Mouse (Mus musculus): ENCODE results near the gene Bola1. TPM values are rescaled to one million over a fixed set of nuclear protein-coding genes. Genes with fewer than 3 reads are reported as not detected.
"Not testable (repeated sequence)": the region's sequence is repeated elsewhere in the genome, so short reads cannot be mapped to it uniquely, and the experiment has no call there.

The Bola1 gene
- 65.2 and 66.2 TPM in 2 replicates for polyA plus RNA-seq (2015; fragmentation: Nextera tagmentation; extraction: Ambion mirVana)

DNA sequence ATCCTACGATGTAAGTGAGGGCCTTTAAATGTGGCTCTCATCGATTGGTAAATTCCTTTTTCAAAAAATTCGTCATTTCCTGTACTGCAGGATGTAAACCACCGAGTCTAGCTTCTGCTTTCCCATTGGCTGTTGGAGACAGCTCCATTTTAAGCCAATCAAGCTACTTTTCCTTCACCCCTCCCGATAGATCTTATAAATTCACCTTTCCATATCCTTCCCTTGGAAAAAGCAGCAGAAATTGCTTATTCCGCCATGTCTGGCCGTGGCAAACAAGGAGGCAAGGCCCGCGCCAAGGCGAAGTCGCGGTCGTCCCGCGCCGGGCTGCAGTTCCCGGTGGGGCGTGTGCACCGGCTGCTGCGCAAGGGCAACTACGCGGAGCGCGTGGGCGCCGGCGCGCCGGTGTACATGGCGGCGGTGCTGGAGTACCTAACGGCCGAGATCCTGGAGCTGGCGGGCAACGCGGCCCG, at the start of gene Bola1, which contains the start of gene Hist2h2ab:
TSS of gene Bola1 (minus strand) at position 49 of the 470 bp plus-strand sequence.
TSS of gene Hist2h2ab (plus strand) at position 205 of the 470 bp plus-strand sequence.
- WGBS, result under 1% methylated on average over 36 of the region's 37 CpGs
- H3K36me3 ChIP-seq (ENCODE audit: control insufficient read depth, insufficient read depth, low read length), result no peaks in the 10 kb centered on the region
- H3K9me3 ChIP-seq (ENCODE audit: control insufficient read depth, low read length), result no peaks in the 10 kb centered on the region
- H3K4me2 ChIP-seq (ENCODE audit: low read depth, low read length), result peak within 1 kb of the TSS; percentile 85
- peak within 1 kb of the TSS; percentile 84 for H3K9ac ChIP-seq (ENCODE audit: low read depth, low read length)
- peak within 1 kb of the TSS; percentile 100 for H3K27ac ChIP-seq (ENCODE audit: low read length)
- no peaks in the 10 kb centered on the region for H3K27me3 ChIP-seq (replicated peaks; ENCODE audit: control insufficient read depth, insufficient read depth, low read length)
- ATAC-seq, result peak; percentile 85
- H3K4me3 ChIP-seq (ENCODE audit: low read length), result peak within 1 kb of the TSS; percentile 68
- H3K4me1 ChIP-seq (ENCODE audit: control insufficient read depth, insufficient read depth, low read length), result peaks cover 18% of the 10 kb centered on the region

DNA sequence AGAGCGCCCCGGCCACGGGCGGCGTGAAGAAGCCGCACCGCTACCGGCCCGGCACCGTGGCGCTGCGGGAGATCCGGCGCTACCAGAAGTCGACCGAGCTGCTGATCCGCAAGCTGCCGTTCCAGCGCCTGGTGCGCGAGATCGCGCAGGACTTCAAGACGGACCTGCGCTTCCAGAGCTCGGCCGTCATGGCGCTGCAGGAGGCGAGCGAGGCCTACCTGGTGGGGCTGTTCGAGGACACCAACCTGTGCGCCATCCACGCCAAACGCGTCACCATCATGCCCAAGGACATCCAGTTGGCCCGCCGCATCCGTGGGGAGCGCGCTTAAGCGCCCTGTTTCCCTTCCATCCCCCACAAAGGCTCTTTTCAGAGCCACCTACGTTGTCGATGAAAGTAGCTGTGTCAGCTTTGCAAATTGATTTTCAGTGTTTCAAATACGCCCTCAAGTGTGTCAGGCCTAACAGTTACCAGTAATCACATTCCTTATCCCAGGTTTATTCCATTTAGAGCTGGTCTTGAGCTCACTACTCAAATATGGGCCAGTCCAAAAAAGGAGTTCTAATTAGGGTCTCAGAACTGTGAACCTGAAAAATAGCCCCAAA, 49.4 kb upstream of the Bola1 start:
- Histone ChIP-seq H3K4me1 (ENCODE audit: control insufficient read depth, insufficient read depth, low read length) (peaks cover 16% of the 10 kb centered on the region), H3K4me3 (ENCODE audit: low read length) (peak overlapping the region; percentile 50), H3K27ac (ENCODE audit: low read length) (peak overlapping the region; percentile 92), H3K4me2 (ENCODE audit: low read depth, low read length) (peak overlapping the region; percentile 63), H3K9ac (ENCODE audit: low read depth, low read length) (peak overlapping the region; percentile 68)
- not testable (repeated sequence) for H3K36me3 ChIP-seq (ENCODE audit: control insufficient read depth, insufficient read depth, low read length); H3K27me3 ChIP-seq (replicated peaks; ENCODE audit: control insufficient read depth, insufficient read depth, low read length); H3K9me3 ChIP-seq (ENCODE audit: control insufficient read depth, low read length)
- ATAC-seq, result peak; percentile 42
- 1% methylated on average over 9 of the region's 44 CpGs for WGBS

DNA sequence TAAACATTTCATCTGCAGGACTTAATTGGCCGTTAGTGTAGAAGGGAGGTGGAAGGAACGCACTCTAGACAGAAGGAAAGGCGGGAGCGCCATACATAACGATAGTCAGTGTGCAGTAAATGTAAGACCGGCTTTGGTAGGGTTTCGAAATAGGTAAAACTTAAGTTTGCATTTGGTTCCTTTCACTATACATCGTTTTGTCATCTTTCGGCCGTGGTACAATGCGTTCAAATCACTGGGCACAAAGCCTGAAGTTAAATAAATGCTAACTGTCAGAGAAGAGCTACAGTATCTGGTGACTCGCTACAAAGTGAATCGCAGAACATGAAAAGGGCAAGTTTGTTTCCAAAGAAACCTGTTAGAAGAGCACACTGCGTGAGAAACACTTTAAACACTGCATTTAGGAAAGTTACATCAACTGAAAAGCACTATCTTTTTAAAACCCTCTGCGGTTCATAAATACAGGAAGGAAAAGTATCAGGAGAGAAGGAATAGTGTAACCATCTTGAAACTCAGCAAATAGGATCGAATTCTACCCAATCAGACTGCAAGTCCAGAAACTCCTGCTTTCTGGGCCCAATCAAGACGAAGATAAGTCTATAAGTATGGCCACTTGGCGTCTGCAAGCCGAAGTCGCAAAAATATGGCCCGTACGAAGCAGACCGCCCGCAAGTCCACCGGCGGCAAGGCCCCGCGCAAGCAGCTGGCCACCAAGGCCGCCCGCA, 48.7 kb upstream of the Bola1 start, which contains the start of gene Hist2h3b:
TSS of gene Hist2h3b (plus strand) at position 604 of the 725 bp plus-strand sequence.
- peak; percentile 79 for ATAC-seq
- Histone ChIP-seq H3K4me3 (ENCODE audit: low read length) (peak within 1 kb of the TSS; percentile 58), H3K27me3 (replicated peaks; ENCODE audit: control insufficient read depth, insufficient read depth, low read length) (no peaks in the 10 kb centered on the region), H3K36me3 (ENCODE audit: control insufficient read depth, insufficient read depth, low read length) (no peaks in the 10 kb centered on the region), H3K9me3 (ENCODE audit: control insufficient read depth, low read length) (no peaks in the 10 kb centered on the region), H3K4me1 (ENCODE audit: control insufficient read depth, insufficient read depth, low read length) (peaks cover 16% of the 10 kb centered on the region), H3K9ac (ENCODE audit: low read depth, low read length) (peak within 1 kb of the TSS; percentile 68), H3K27ac (ENCODE audit: low read length) (peak within 1 kb of the TSS; percentile 92), H3K4me2 (ENCODE audit: low read depth, low read length) (peak within 1 kb of the TSS; percentile 91)
- WGBS, result 19% methylated on average over 28 of the region's 30 CpGs

DNA sequence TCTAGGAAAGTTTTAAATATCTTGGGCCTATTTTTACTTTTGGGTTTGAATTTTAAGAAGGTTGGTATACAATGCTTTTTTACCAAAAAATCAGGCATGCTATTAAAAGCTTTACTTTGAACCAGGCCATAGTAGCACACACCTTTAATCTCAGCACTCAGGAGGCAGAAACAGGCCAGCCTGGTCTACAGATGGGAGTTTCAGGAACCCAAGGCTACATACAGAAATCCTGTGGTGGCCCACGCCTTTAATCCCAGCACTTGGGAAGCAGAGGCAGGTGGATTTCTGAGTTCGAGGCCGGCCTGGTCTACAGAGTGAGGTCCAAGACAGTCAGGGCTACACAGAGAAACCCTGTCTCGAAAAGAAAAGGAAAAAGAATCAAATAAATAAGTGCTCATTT, 48.0 kb upstream of the Bola1 start:
- peaks cover 16% of the 10 kb centered on the region for H3K4me1 ChIP-seq (ENCODE audit: control insufficient read depth, insufficient read depth, low read length)
- H3K9ac ChIP-seq (ENCODE audit: low read depth, low read length), result no peak overlapping the region
- H3K27me3 ChIP-seq (replicated peaks; ENCODE audit: control insufficient read depth, insufficient read depth, low read length), result no peaks in the 10 kb centered on the region
- peak overlapping the region; percentile 92 for H3K27ac ChIP-seq (ENCODE audit: low read length)
- H3K9me3 ChIP-seq (ENCODE audit: control insufficient read depth, low read length), result no peaks in the 10 kb centered on the region
- 84% methylated on average over 4 of the region's 4 CpGs for WGBS
- peak overlapping the region; percentile 57; the same call in 1 of the 2 replicates for H3K4me2 ChIP-seq (ENCODE audit: low read depth, low read length)
- no peak overlapping the region for H3K4me3 ChIP-seq (ENCODE audit: low read length)
- H3K36me3 ChIP-seq (ENCODE audit: control insufficient read depth, insufficient read depth, low read length), result no peaks in the 10 kb centered on the region
- no peak for ATAC-seq

DNA sequence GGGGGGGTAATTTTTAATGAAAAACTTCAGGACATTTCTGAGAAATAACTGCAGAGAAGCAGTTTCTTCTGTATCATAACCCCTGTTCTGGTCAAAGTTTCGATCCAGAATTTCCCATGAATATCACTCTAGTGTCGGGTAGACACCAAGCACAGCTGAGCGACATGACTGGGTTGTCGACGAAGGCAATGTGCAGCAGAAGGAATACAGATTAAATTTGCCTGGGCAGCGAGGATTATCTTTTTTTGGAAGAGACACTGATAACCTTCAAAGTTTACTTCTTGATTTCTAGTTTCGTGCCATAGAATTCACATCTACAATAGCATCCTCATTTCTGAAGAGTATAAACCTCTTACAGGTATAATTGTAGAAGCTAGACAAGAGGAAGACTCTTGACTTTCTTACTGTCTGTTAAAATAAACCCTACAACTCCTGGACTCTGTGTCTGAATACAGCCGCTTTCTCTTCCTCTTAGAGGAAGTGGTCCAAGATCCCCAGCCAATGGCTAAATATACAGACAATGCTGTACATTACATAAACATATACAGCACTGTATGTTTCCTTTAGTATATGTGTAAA, 46.7 kb upstream of the Bola1 start:
- Histone ChIP-seq H3K9ac (ENCODE audit: low read depth, low read length) (no peak overlapping the region), H3K36me3 (ENCODE audit: control insufficient read depth, insufficient read depth, low read length) (no peaks in the 10 kb centered on the region), H3K4me1 (ENCODE audit: control insufficient read depth, insufficient read depth, low read length) (peaks cover 20% of the 10 kb centered on the region), H3K27ac (ENCODE audit: low read length) (no peak overlapping the region), H3K9me3 (ENCODE audit: control insufficient read depth, low read length) (no peaks in the 10 kb centered on the region), H3K4me3 (ENCODE audit: low read length) (no peak overlapping the region), H3K27me3 (replicated peaks; ENCODE audit: control insufficient read depth, insufficient read depth, low read length) (no peaks in the 10 kb centered on the region), H3K4me2 (ENCODE audit: low read depth, low read length) (no peak overlapping the region)
- ATAC-seq, result no peak
- WGBS, result 86% methylated on average over 8 of the region's 8 CpGs

DNA sequence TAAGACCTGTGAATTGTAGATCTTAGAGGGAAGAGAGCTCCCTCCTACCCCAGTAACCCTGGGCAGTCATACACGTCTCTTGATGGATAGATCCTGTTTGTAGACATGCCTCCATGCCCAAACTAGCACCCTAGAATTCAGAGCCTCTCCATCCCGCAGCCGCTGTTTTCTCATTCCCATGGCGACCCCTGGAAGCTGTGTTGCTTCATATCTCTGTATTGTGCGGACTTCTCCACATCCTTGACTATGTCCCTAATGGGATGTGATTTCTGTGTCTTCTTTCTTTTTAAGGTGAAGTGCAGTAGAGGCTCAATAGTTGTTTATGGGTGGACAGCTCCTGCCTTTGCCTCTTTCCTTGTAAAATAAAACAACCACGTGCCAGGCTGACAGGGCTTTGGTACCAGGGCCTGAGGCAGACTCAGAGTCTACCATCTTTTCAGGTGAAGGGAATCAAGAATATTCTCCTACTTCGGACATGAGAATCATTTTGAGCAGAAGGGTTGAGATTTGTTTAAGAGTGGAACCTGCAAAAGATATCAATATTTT, 45.0 kb upstream of the Bola1 start:
- H3K9me3 ChIP-seq (ENCODE audit: control insufficient read depth, low read length), result no peaks in the 10 kb centered on the region
- peak overlapping the region; percentile 79 for H3K9ac ChIP-seq (ENCODE audit: low read depth, low read length)
- peak overlapping the region; percentile 55 for H3K4me2 ChIP-seq (ENCODE audit: low read depth, low read length)
- H3K36me3 ChIP-seq (ENCODE audit: control insufficient read depth, insufficient read depth, low read length), result no peaks in the 10 kb centered on the region
- 73% methylated on average over 7 of the region's 7 CpGs for WGBS
- H3K4me1 ChIP-seq (ENCODE audit: control insufficient read depth, insufficient read depth, low read length), result peaks cover 17% of the 10 kb centered on the region; the same call in 1 of the 2 replicates
- ATAC-seq, result no peak
- peak overlapping the region; percentile 64; the same call in 1 of the 2 replicates for H3K4me3 ChIP-seq (ENCODE audit: low read length)
- peak overlapping the region; percentile 97 for H3K27ac ChIP-seq (ENCODE audit: low read length)
- no peaks in the 10 kb centered on the region for H3K27me3 ChIP-seq (replicated peaks; ENCODE audit: control insufficient read depth, insufficient read depth, low read length)

DNA sequence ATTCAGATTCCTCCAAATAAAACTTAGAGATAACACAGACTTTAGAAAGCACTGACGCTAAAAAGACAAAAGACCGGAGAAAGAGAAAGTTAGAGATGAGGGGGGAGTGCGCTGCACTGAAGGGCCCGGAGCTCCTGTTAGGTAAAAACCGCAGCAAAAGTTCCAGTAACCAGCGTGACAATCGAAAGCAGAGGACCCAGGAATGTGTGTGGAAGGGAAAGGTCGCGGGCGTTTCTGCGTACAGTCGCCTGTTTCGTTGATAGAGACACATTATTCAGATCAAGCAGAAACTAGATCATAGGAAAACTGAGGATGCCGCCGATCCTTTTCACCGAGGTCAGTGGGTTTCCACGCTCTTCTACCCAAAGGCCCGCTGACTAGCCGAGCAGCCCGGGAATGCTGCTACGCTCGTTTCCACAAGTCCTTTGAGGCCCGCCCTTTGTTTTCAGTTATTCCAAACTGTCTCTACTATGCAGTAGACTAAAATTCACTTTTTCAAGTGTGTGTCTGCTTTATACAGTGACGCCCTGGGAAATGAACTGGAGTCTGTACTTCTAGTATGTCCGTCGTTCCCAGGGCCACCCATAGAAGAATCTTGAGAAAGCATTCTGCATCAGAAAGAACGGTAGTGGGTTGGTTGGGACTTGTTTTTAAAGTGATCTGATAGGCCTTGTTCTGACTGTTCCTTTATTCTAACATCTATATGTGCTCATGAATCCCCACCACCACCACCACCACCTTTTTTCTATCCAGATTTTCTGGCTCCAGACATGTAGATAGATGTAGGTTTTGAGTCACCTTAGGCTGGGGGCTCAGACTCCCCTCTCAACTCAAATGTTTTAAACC, 44.3 kb upstream of the Bola1 start:
- Histone ChIP-seq H3K9ac (ENCODE audit: low read depth, low read length) (peak overlapping the region; percentile 79), H3K4me2 (ENCODE audit: low read depth, low read length) (peak overlapping the region; percentile 55), H3K36me3 (ENCODE audit: control insufficient read depth, insufficient read depth, low read length) (no peaks in the 10 kb centered on the region), H3K27me3 (replicated peaks; ENCODE audit: control insufficient read depth, insufficient read depth, low read length) (no peaks in the 10 kb centered on the region), H3K9me3 (ENCODE audit: control insufficient read depth, low read length) (no peaks in the 10 kb centered on the region), H3K4me3 (ENCODE audit: low read length) (peak overlapping the region; percentile 64), H3K4me1 (ENCODE audit: control insufficient read depth, insufficient read depth, low read length) (peaks cover 17% of the 10 kb centered on the region; the same call in 1 of the 2 replicates), H3K27ac (ENCODE audit: low read length) (peak overlapping the region; percentile 97)
- 6% methylated on average over 27 of the region's 27 CpGs for WGBS
- peak; percentile 36 for ATAC-seq

DNA sequence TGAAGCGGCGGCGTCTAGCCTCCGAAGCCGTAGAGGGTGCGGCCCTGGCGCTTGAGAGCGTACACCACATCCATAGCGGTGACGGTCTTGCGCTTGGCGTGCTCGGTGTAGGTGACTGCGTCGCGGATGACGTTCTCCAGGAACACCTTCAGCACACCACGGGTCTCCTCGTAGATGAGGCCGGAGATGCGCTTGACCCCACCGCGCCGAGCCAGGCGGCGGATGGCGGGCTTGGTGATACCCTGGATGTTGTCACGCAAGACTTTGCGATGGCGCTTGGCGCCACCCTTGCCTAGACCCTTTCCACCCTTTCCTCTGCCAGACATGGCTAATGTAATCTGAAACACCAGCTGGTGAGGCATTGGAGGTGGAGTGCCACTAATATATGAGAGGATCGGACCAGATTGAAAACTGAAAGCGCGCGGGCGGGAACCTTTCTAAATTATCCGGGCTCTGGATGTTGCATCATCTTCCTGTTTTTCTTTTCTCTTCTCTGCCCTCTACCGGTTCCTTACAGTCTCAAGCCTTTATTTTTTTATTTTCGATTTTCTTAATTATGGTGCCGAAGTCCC, 43.6 kb upstream of the Bola1 start, which contains the start of gene Hist2h4:
TSS of gene Hist2h4 (minus strand) at position 333 of the 572 bp plus-strand sequence.
- no peaks in the 10 kb centered on the region for H3K9me3 ChIP-seq (ENCODE audit: control insufficient read depth, low read length)
- peak; percentile 87 for ATAC-seq
- WGBS, result under 1% methylated on average over 40 of the region's 40 CpGs

More for the DNA sequence above, 43.6 kb upstream of the Bola1 start, which contains the start of gene Hist2h4:
- peak within 1 kb of the TSS; percentile 67 for H3K4me2 ChIP-seq (ENCODE audit: low read depth, low read length)
- peaks cover 17% of the 10 kb centered on the region; the same call in 1 of the 2 replicates for H3K4me1 ChIP-seq (ENCODE audit: control insufficient read depth, insufficient read depth, low read length)
- no peaks in the 10 kb centered on the region for H3K36me3 ChIP-seq (ENCODE audit: control insufficient read depth, insufficient read depth, low read length)
- H3K9ac ChIP-seq (ENCODE audit: low read depth, low read length), result peak within 1 kb of the TSS; percentile 82
- no peaks in the 10 kb centered on the region for H3K27me3 ChIP-seq (replicated peaks; ENCODE audit: control insufficient read depth, insufficient read depth, low read length)
- H3K4me3 ChIP-seq (ENCODE audit: low read length), result peak within 1 kb of the TSS; percentile 64
- peak within 1 kb of the TSS; percentile 98 for H3K27ac ChIP-seq (ENCODE audit: low read length)
